Mouse (Mus musculus) WW6 (cell line): Measurements from ENCODE around the gene Olfr1269.

Experiments used
- DNase-seq: peaks from one replicate; pipeline ENCODE4 v3.0.0-alpha.2; 2013; ENCODE audit warnings: low read depth, low spot score

Olfr1269 gene

GRCm38 (mm10) chr2:90121312-90121711, at the start of gene Olfr1269:
Olfr1269 (minus strand) TSS chr2:90121412.
- no peak for DNase-seq

GRCm38 (mm10) chr2:90153916-90154315, 32.7 kb upstream of the Olfr1269 start:
- no peak for DNase-seq

- DNase-seq = no peak
Observed at GRCm38 (mm10) chr2:90152991-90153390, 31.8 kb upstream of the Olfr1269 start, which contains the start of gene Olfr1270. Olfr1270 (minus strand) TSS chr2:90153091.

GRCm38 (mm10) chr2:90142196-90142595, 21.0 kb upstream of the Olfr1269 start, which contains the start of gene Olfr32:
Olfr32 (minus strand) TSS chr2:90142296.
- no peak for DNase-seq

GRCm38 (mm10) chr2:90070065-90070464, 51.1 kb downstream of the Olfr1269 start:
- no peak for DNase-seq
